In the genomic region with DNA sequence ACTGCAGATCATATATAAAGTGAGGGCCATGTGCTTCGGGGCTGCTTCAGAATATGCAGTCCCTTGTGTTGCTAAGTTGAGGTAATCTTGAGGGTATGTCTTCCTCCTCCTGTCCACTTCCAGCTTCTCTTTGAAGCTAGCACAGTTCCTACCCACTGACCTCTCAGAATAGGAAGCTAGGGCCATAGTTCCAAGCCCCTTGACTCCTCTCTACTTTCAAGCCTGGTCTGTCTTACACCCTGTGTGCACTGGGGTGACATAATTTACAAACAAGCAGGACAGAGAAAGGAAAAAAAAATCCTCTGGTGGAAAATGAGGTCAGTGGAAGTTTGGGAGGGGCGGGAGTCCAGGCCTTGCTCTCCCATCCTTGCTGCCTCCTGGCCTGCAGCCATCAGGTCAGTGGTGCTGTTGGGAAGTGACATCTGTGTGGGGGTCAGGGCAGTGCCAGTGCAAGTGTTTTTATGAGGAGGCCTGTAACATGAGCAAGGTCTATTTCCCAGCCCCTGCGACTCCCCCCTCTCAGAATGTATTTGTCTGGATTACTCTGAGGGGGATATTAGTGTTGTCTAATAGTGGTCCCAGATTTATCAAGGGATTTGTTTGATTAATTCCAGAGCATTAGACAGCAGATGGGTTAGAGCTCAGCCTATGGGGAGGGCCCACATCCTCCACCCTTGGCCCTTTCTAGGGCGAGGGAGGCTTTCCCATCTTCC, we compare ENCODE assay signal across 8 mouse cellular contexts.
DNase-seq lines count a peak whose midpoint lies in the region; ATAC-seq and TF ChIP-seq lines count a peak whose summit lies in the region.

No protein-coding gene starts in this region.

- peak overlapping the region; percentile 3; the same call in 1 of the 2 replicates for H3K27ac ChIP-seq in layer of hippocampus, adult 2 months
- no peak overlapping the region for H3K27ac ChIP-seq in midbrain, embryonic 16.5 days (ENCODE audit: low read length)
- no peak overlapping the region for H3K27ac ChIP-seq in forebrain, embryonic 16.5 days (ENCODE audit: low read length)
- no peak overlapping the region for H3K27ac ChIP-seq in forebrain, embryonic 12.5 days

- H3K36me3 ChIP-seq in midbrain, embryonic 16.5 days (ENCODE audit: control insufficient read depth, insufficient read depth, low read length): no peaks in the 10 kb centered on the region
- no peaks in the 10 kb centered on the region for H3K36me3 ChIP-seq in forebrain, embryonic 16.5 days (ENCODE audit: control insufficient read depth, insufficient read depth)
- no peaks in the 10 kb centered on the region for H3K36me3 ChIP-seq in forebrain, embryonic 12.5 days (replicated peaks)

- DNase-seq in layer of hippocampus, adult 2 months (ENCODE audit: low spot score in 2 of 2): no peak
- DNase-seq in layer of hippocampus, postnatal 25 days (ENCODE audit: extremely low spot score in 1 of 2, low spot score in 1 of 2): no peak
- DNase-seq in cerebellum, postnatal 14 days: peak; percentile 43 to 56
- DNase-seq in heart, postnatal 14 days: peak; percentile 28 to 40
- DNase-seq in thymus, postnatal 14 days: no peak

- intact Hi-C loops in heart, postnatal 14 days (cut with DNase I): no loop called here

- H3K4me1 ChIP-seq in midbrain, embryonic 16.5 days (ENCODE audit: control insufficient read depth, insufficient read depth, low read length): peaks cover 14% of the 10 kb centered on the region
- peaks cover 13% of the 10 kb centered on the region for H3K4me1 ChIP-seq in forebrain, embryonic 16.5 days (replicated peaks; ENCODE audit: control insufficient read depth, insufficient read depth, low read length)
- peaks cover 26% of the 10 kb centered on the region for H3K4me1 ChIP-seq in forebrain, embryonic 12.5 days

- no peaks in the 10 kb centered on the region for H3K27me3 ChIP-seq in midbrain, embryonic 16.5 days (ENCODE audit: control insufficient read depth, insufficient read depth, low read depth, low read length)
- no peaks in the 10 kb centered on the region for H3K27me3 ChIP-seq in forebrain, embryonic 16.5 days (replicated peaks; ENCODE audit: control insufficient read depth, insufficient read depth, low read length)
- H3K27me3 ChIP-seq in forebrain, embryonic 12.5 days: no peaks in the 10 kb centered on the region

- H3K4me3 ChIP-seq in layer of hippocampus, adult 2 months: no peak overlapping the region
- no peak overlapping the region for H3K4me3 ChIP-seq in midbrain, embryonic 16.5 days (ENCODE audit: low read depth, low read length)
- no peak overlapping the region for H3K4me3 ChIP-seq in forebrain, embryonic 16.5 days (replicated peaks; ENCODE audit: low read length)
- H3K4me3 ChIP-seq in forebrain, embryonic 12.5 days (replicated peaks): no peak overlapping the region

- ATAC-seq in midbrain, embryonic 16.5 days: 0 out of 2 replicates have a peak, but pooled peaks have one; percentile 45
- ATAC-seq in forebrain, embryonic 16.5 days: no peak
- ATAC-seq in forebrain, embryonic 12.5 days (ENCODE audit: low FRiP score): no peak

- WGBS in midbrain, embryonic 16.5 days: 59% methylated on average over 4 of the region's 4 CpGs
- WGBS in forebrain, embryonic 16.5 days: 68% methylated on average over 4 of the region's 4 CpGs
- WGBS in forebrain, embryonic 12.5 days: 71% methylated on average over 4 of the region's 4 CpGs

- TF ChIP-seq CTCF in layer of hippocampus, adult 2 months (conservative IDR thresholded peaks at IDR 0.05): no peak

- no peak overlapping the region for H3K4me2 ChIP-seq in midbrain, embryonic 16.5 days (ENCODE audit: low read length)
- H3K4me2 ChIP-seq in forebrain, embryonic 16.5 days (ENCODE audit: low read length): no peak overlapping the region
- no peak overlapping the region for H3K4me2 ChIP-seq in forebrain, embryonic 12.5 days

- H3K9ac ChIP-seq in midbrain, embryonic 16.5 days (ENCODE audit: low read depth, low read length): no peak overlapping the region
- no peak overlapping the region for H3K9ac ChIP-seq in forebrain, embryonic 16.5 days (replicated peaks; ENCODE audit: low read depth, low read length)
- no peak overlapping the region for H3K9ac ChIP-seq in forebrain, embryonic 12.5 days

- H3K9me3 ChIP-seq in midbrain, embryonic 16.5 days (replicated peaks; ENCODE audit: control insufficient read depth, low read length, poor library complexity, severe bottlenecking): no peaks in the 10 kb centered on the region
- H3K9me3 ChIP-seq in forebrain, embryonic 16.5 days (ENCODE audit: control insufficient read depth, low read length): no peaks in the 10 kb centered on the region
- no peaks in the 10 kb centered on the region for H3K9me3 ChIP-seq in forebrain, embryonic 12.5 days

Comparison
In these comparisons a context has a peak if more than half of its experiments do, and no peak if none do; other contexts are left out.
1. DNase-seq: peak in cerebellum, postnatal 14 days (2 of 2) and heart, postnatal 14 days (2 of 2); none in layer of hippocampus, adult 2 months (0 of 2), layer of hippocampus, postnatal 25 days (0 of 2) and thymus, postnatal 14 days (single experiment).